In genomic region chr1:138579822-138580492, GRCm38 (mm10) we compare ENCODE assay signal across 15 mouse cellular contexts. TPM values are rescaled to one million over a fixed set of nuclear protein-coding genes. Genes with fewer than 3 reads are reported as not detected.
DNase-seq lines count a peak whose midpoint lies in the region; ATAC-seq lines count a peak whose summit lies in the region.
"Had no signal": no experiment of that assay in that cellular context is flagged by ENCODE, and none has a peak within 500 bp of the region (broad histone marks: within the 10 kb centered on the region; RNA-seq: fewer than 3 reads in every experiment).

No protein-coding gene starts in this region.

- H3K27me3 ChIP-seq in heart, embryonic 14.5 days (ENCODE audit: control insufficient read depth, insufficient read depth, low read length) = no peaks in the 10 kb centered on the region
- no peaks in the 10 kb centered on the region for H3K27me3 ChIP-seq in liver, embryonic 15.5 days
- H3K27me3 ChIP-seq: limb, embryonic 15.5 days had no signal

- no peak for ATAC-seq in heart, embryonic 14.5 days (ENCODE audit: insufficient number of reproducible peaks, insufficient read depth, low FRiP score, low read depth)
- ATAC-seq in liver, embryonic 15.5 days (ENCODE audit: insufficient read depth) = peak; percentile 97

- no peak overlapping the region for H3K4me3 ChIP-seq in heart, embryonic 14.5 days (ENCODE audit: control insufficient read depth in 1 of 2, insufficient read depth in 1 of 2, low read depth in 1 of 2, low read length in 2 of 2)
- no peak overlapping the region for H3K4me3 ChIP-seq in liver, embryonic 15.5 days (replicated peaks)
- H3K4me3 ChIP-seq: limb, embryonic 15.5 days had no signal

- no peaks in the 10 kb centered on the region for H3K9me3 ChIP-seq in heart, embryonic 14.5 days (ENCODE audit: control insufficient read depth, low read length)
- no peaks in the 10 kb centered on the region for H3K9me3 ChIP-seq in liver, embryonic 15.5 days (replicated peaks)
- H3K9me3 ChIP-seq: limb, embryonic 15.5 days had no signal

- H3K36me3 ChIP-seq in heart, embryonic 14.5 days (ENCODE audit: control insufficient read depth, insufficient read depth, low read length) = no peaks in the 10 kb centered on the region
- H3K36me3 ChIP-seq in liver, embryonic 15.5 days (replicated peaks) = no peaks in the 10 kb centered on the region
- H3K36me3 ChIP-seq: limb, embryonic 15.5 days had no signal

- whole genome bisulfite sequencing in heart, embryonic 14.5 days = 41% methylated on average over 11 of the region's 11 CpGs
- 32% methylated on average over 11 of the region's 11 CpGs for WGBS in liver, embryonic 15.5 days (ENCODE audit: insufficient replicate concordance)

- peaks cover 9 to 33% of the 10 kb centered on the region in 2 experiments for H3K4me1 ChIP-seq in heart, embryonic 14.5 days (ENCODE audit: control insufficient read depth in 2 of 2, insufficient read depth in 2 of 2, low read length in 2 of 2)
- H3K4me1 ChIP-seq in liver, embryonic 15.5 days (replicated peaks) = peaks cover 21% of the 10 kb centered on the region

- H3K4me2 ChIP-seq in heart, embryonic 14.5 days (ENCODE audit: low read length) = peak overlapping the region; percentile 23; the same call in 1 of the 2 replicates
- peak overlapping the region; percentile 48 for H3K4me2 ChIP-seq in liver, embryonic 15.5 days
- H3K4me2 ChIP-seq: limb, embryonic 15.5 days had no signal

- no peak overlapping the region for H3K9ac ChIP-seq in heart, embryonic 14.5 days (ENCODE audit: low read length)
- no peak overlapping the region for H3K9ac ChIP-seq in liver, embryonic 15.5 days
- H3K9ac ChIP-seq: limb, embryonic 15.5 days had no signal

- no peak for DNase-seq in heart, adult 8-10 months (ENCODE audit: low spot score)
- DNase-seq in R1 (ENCODE audit: low read depth, low spot score) = peak; percentile 35
- DNase-seq in c-Kit-positive CD71-positive TER-119-positive erythroid progenitor cells, embryonic 14.5 days (ENCODE audit: low spot score) = peak; percentile 65
- no peak for DNase-seq in adrenal gland, adult 2 months
- DNase-seq in thymus, postnatal 25 days = no peak
- no peak for DNase-seq in thymus, adult 18-20 months
- DNase-seq: adrenal gland, postnatal 36 days; cerebellum, adult 18-20 months; kidney, adult 18-20 months; kidney, postnatal 4 days; layer of hippocampus, postnatal 36 days had no signal

- peak overlapping the region; percentile 23 to 29; a peak in 1 of 4 replicates for H3K27ac ChIP-seq in heart, embryonic 14.5 days (replicated peaks in 1 of 2; ENCODE audit: control insufficient read depth in 1 of 2, insufficient read depth in 1 of 2, low read depth in 2 of 2, low read length in 2 of 2)
- H3K27ac ChIP-seq in liver, embryonic 15.5 days (replicated peaks) = peak overlapping the region; percentile 43; the same call in 1 of the 2 replicates
- H3K27ac ChIP-seq: limb, embryonic 15.5 days; macrophage had no signal

RNA-seq across cellular contexts. Expression of gene Nek7, which starts 40.0 kb away (rescaled TPM):
- 59.8 and 60.4 TPM in 2 replicates for polyA plus RNA-seq in heart, embryonic 14.5 days (2014; fragmentation: Nextera tagmentation; extraction: Ambion mirVana)
- total RNA-seq in heart, adult 8-10 months (2022) = 10 to 100 TPM; 76.3 to 80.2 (median 78.5) TPM
- polyA plus RNA-seq in liver, embryonic 15.5 days (2015; fragmentation: Nextera tagmentation; extraction: Ambion mirVana) = 14.7 and 16.0 TPM in 2 replicates
- total RNA-seq in adrenal gland, adult 2 months (2021) = 10 to 100 TPM; 49.2 to 52.8 TPM
- polyA plus RNA-seq in adrenal gland, adult 2 months (2012; rRNA removed) = 6.3 TPM in 2 replicates

Comparison
In these comparisons a context has a peak if more than half of its experiments do, and no peak if none do; other contexts are left out.
1. DNase-seq: peak in R1 (single experiment) and c-Kit-positive CD71-positive TER-119-positive erythroid progenitor cells, embryonic 14.5 days (single experiment); none in heart, adult 8-10 months (single experiment), adrenal gland, adult 2 months (single experiment), thymus, postnatal 25 days (single experiment) and thymus, adult 18-20 months (0 of 2).